Mouse (Mus musculus) mouse trophoblast stem cell (cell line): Measurements from ENCODE around the gene Eif3d.

Experiments used
- in situ Hi-C, 2 experiments: fragments of 300-500 bp; cut with MseI, MboI; formaldehyde crosslinking; loops; 2 replicates in 1 of 2; 3 replicates in 1 of 2; pipeline ENCODE4 v1.15.1; 2025

Gene Eif3d

DNA sequence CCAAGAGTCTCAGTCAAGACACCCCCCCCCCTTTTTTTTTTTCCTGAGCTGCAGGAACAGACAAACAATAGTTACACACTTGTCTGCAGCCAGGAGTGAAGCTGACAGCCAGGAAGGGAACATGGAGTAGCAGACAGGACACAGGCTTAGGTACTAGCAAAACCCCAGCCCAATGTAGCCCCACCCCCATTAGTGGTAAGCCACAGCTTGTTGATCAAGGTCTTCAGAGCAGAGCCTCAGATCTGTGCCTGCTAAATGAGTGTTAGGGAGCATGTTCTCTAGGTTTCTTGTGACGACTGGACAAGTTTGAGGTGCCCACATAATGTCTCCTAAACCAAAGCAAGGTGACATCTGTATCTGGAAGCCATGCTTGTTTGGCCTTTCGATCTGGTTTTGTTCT is 16.3 kb downstream of the Eif3d start:
- in situ Hi-C loops: no loop called here

DNA sequence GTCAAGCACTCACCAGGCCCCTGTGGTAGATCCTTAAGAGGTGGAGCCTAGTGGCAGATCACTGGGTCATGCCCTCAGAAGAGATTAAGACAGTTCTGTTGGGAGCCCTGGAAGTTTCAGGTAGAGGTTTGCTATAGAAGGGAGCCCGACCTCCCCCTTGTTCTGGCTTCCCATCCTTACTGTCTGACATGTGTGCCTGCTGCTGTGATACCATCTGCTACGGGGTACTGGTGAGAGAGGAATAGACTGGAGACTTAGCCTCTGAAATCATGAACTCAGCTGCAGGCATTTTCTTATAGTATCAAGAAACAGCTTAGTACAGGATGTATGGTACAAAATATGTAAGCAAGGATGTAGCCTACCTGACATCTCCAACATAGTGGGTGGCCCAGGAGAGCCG is 17.7 kb downstream of the Eif3d start:
- in situ Hi-C loops: no loop called here

DNA sequence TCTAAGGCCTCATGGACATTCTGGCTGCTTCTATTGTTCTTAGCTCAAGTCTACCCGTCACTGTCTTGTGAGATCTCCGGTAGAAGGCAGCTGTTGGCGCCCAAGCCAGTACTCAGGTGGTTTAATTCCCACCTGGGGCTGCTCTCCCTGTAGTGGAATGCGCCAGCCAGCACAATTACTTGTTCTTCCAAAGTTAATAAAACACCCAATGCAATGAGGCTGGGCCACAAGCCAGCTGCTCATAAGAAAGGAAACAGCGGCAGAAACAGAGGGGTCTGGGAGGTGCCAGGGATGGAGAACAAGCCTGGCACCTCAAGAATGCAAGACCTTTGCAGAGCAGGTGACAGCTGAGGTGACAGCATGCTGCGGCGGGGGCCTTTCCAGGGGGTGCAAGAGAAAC is 21.6 kb downstream of the Eif3d start:
- in situ Hi-C loops: no loop called here

DNA sequence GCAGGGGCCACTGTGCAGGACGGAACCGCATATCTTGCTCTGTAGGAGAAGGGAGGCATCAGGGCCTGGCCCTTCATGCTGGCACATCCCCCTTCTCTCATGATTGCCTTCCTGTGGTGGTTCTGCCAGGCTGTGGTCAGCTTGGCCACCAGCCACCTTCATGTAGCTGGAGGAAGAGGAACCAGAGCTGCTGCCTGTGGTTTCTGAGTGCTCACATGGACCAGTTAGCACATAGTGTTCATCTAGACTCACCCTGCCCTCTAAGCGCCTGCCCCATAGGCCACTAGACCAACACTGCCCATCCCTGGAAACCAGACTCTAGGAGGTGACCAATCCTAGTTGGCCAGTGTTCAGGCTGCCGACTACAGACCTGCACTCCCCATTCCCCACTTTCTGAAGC is 24.9 kb downstream of the Eif3d start:
- in situ Hi-C loops: no loop called here

DNA sequence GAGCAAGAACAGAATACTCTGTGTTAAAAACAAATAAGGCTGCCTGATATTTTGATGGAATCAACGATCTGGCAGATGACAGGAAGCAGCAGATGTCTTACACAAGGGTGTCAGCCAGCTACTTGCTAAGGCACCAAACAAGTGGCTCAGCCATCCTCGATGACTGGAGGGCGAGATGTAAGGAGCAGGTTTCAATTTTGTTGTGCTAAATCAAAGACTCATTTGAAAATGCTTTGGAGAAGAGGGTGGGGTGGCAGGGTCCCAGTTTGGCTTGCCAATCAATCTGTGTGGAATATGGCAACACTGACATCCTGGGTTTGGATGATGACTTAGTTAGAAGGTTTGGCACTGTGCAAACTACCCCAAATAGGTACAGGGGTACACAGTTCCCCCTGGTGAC is 29.1 kb downstream of the Eif3d start:
- in situ Hi-C loops: no loop called here

DNA sequence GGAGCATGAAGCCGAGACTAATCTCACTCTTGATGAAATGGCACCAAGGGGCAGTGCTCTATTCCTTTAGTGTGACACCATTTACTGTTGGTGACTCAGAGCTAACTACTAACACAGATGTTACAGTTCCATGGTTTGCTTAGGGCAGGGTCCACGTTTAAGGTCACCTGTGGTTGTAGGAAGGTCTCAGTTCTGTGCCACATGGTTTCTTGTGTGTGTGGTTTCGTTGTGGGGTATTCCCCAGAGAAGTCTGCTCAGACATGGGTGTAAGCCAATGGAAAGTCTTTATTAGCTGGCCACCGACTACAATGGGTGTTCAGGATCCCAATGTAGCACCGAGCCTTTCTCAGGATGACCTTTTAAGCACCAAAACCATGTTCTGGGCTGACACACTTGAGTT is 32.1 kb downstream of the Eif3d start:
- in situ Hi-C loops: no loop called here

DNA sequence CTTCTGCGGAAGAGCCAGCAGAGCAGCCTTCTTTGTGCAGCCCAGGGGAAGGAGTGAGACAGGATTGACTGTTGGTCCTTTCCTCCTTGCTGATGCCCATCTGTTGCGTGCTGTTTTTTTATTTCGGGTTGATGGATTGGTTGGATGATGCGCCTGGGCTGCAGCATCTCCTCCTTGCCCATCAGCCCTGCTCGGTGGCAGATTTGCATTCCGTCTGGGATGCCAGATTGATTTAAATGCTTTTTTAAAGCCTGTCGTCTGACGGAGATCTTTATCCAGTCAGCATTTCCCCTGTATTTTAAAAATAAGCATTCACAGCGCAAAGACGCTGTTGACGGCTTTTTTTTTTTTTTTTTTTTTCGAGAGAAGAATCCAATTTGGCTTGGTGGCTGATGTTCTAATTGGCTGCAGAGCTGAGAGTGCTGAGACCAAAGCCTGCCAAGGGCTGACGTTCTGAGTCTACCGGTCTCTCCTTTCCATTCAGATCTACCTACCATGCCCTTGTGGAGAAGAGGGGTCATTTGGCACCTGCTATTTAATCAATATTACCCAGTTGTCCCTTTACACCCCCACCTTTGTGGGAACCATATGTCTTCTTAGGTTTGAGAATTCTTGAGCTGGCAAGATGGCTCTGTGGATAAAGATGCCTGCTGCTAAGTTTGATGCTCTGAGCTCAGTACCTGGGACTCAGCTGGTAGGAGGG is 34.8 kb downstream of the Eif3d start:
- in situ Hi-C loops: no loop called here

DNA sequence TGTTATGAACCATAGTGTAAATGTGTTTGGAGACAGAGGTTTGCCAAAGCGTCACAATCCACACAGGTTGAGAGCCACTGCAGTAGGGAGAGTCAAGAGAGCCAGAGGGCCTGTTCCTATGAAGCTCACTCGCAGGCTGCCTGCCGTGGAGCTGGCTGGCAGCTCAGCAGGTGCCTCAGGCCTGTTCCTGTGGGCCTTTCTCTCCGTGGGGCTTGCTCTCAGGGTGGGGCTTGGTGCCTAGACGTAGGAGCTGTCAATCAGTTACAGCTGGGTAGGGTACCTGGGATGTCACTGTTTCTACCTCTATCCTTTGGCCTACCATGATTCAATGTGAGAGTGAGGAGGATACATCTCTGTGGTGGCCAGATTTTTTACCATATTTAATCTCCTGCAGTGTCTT is 35.6 kb downstream of the Eif3d start:
- in situ Hi-C loops: no loop called here

DNA sequence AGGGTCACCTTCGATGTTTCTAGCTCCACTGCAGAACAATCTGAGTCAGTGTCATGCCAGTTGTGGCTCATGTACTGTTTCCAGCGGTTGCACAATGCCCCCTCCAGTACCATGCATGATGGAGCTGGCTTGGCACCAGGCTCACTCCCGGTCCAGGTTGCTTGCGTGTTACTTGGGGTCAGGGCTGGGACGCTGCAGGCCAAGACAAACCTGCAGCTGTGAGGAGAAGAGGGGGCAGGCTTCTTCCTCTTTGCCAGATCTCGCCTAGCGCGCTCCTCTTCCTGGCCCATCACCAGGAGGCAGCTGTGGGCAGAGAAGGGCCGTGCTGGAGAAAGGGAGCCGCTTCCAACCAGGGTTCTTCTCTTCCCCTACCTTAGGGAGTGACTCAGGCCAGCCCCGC is 36.3 kb downstream of the Eif3d start:
- in situ Hi-C loops: no loop called here

DNA sequence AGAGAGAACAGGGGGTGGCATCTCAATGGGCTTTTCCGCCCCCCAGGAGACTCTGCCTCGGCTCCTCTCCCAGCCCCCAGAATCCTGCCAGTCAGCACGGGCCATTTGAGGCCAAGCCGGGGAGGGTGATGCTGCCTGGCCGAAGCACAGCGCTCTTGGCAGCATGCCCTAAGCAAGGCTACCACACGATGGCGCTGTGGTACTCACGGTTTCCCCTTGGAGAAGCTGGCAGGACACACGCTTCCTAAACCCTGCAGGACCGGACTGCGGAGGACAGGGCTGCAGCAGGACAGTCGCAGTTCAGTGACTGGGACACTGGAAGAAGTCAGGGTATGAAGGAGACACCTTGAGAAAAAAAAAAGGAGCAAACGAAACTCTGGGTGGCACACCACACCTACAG is 36.8 kb downstream of the Eif3d start:
- in situ Hi-C loops: no loop called here

DNA sequence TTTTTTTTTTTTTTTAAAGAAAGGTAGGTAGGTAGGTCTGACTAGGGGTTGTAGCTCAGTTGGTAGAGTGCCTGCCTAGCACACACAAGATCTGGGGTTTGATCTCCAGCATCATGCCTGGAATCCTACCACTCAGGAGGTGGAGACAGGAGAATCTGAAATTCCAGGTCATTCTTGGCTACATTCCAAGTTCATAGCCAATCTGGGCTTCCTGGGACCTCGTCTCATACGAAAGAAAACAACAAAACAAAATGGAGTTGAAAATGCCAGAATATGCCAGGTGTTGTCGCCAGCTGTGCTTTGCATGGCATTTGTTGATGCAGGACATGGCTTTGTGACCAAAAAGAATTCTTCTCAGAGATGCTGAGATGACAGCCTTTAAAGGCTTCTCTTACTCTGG is 37.4 kb downstream of the Eif3d start:
- in situ Hi-C loops: no loop called here

DNA sequence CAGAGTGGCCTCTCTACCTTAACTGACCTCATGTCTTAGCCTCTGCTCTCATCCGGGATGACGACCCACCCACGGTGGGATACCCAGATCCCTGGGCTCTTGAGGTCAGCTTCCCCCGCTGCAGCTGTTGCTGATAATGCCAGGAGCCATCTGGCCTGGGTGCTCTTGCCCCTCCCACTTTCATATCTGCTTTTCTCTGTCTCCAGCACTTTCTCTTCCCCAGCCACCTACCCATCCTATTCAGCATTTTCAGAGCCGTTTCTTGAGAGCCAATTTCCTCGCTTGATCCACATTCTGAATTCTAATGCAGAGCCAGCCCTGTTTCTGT is 39.0 kb downstream of the Eif3d start:
- in situ Hi-C loops: no loop called here

DNA sequence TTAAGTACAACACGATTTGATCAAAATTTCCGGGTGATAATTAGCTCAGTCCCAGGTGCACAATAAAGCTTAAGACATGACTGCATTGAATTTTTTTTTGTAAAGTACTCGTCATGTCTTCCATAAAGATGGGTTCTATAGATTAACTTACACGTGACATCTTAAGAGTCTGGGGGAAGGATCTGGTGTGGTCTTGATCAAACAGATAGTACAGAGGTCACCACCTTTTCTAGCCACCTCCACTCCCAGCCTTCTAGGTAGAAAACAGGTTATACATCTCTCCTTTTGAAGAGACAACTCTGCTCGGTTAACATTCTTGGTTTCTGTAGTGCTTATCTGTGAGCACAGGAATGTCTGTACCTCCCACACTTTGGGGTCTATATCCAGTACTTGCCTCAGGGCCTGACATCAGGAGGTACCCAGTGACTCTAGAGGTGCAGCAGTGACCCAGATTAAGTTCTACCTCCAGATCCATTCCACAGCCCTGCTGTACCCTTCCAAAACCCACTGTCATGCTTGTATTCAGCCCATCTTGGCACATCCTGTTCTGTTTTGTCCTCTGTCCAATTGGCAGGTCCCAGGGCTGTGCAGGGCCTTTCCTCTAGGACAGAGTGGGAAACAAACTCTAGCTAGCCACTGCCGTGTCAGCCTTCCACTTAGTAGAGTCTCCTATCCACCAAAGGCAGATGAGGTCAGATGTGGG is 39.5 kb downstream of the Eif3d start:
- in situ Hi-C loops: no loop called here

DNA sequence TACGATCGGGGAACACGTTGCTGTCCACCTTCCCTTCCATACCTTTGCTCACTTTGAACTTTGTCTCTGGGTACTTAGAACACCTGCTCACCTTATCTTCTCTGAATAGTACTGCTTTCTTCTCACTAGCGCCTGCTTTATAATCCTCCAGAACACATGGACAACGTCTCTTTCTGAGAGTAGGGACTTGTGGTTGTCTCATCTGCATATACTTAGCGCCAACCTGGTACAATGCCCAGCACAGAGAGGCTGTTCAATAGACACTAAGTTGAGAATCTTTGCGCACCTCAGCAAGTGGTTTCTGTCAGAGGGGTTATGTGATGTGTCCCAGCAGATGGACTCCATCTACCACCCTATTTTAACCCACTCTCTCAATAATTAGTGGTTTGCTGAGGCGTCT is 40.8 kb downstream of the Eif3d start:
- in situ Hi-C loops: no loop called here

DNA sequence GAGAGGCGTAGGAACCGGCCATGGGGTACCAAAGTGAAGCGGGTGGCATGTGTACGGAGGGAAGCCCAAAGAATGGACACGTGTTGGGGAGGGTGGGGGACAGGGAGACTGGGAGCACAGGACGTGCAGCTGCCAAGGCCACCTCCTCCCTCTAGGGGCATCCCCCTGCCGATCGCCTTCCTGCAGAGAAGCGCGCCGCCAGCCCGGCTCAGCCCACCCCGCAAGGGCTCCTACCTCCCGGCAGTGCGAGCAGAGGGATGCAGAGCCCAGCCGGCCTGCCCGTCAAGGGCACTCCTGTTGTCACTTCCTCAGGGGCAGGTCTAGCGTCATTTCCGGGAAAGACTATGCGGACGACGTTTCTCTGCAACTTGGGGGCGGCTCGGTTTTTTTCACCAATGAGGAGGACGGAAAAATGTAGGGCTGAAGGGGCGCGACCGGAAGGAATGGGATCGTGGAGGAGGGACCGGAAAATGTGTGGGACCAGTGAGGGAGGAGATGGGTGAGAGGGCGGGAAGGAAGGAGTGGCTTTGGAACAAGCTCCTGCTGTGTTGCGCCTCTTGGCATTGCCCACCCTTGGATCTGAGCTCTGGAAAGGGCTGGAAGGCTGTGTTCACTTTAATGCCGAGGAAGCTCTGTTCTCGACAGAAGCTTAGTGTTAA is 41.8 kb downstream of the Eif3d start, which contains the start of gene Txn2:
Gene Txn2 (minus strand): TSS at position 334 of the 659 bp plus-strand sequence.
- in situ Hi-C loops: no loop called here

DNA sequence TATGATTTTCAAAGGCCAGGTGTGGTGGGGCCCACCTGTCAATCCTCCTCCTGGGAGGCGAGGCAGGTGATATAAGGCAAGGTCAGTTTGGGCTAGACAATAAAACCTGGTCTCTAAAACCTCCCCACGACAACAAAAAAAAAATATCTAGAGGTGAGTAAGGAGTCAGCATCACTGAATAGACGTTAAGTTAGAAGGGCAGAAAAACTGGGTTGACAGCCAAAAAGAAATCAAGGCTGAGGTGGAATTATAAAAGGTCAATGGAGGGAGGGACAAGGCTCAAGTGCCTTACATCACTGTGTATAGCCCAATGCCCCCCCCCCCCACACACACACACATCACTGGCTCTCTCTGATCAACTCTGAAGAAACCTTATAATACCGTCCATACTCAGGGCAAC is 42.5 kb downstream of the Eif3d start:
- in situ Hi-C loops: no loop called here

DNA sequence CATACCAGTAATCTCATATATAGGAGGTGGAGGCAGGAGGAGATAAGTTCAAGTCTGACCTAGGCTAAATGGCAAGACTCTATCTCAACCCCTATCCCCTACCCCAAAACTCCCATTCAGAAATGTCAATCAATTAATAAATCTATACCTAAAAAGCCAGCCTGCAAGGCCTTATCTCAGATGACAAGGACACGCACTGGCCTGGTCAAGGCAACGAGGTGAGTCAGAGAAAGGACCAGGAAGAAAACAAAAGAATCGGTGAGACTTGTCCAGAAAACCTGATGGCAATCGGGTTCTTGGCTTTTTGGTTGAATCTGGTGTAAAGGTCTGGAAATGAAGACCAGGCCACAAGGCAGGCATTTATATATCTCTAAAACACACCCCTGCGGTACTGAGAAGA is 43.7 kb downstream of the Eif3d start:
- in situ Hi-C loops: no loop called here

DNA sequence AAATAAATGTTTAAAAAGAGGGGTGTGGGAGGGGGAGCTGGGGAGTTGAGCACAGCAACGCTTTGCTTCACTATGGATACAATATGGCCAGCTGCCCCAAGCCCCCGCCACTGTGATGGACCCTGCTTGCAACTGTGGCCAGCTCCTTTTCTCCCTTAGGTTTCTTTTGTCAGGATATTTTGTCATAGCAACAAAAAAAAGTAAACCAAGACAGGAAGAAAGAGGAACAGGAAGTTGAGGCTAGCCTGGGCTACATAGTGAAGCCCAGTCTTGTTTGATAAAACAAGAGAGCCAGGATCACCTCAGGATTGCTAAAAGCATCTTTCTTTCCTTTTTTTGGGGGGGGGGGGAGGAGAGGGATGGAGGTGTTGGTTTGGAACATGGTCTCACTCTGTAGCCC is 45.4 kb downstream of the Eif3d start:
- in situ Hi-C loops: no loop called here

DNA sequence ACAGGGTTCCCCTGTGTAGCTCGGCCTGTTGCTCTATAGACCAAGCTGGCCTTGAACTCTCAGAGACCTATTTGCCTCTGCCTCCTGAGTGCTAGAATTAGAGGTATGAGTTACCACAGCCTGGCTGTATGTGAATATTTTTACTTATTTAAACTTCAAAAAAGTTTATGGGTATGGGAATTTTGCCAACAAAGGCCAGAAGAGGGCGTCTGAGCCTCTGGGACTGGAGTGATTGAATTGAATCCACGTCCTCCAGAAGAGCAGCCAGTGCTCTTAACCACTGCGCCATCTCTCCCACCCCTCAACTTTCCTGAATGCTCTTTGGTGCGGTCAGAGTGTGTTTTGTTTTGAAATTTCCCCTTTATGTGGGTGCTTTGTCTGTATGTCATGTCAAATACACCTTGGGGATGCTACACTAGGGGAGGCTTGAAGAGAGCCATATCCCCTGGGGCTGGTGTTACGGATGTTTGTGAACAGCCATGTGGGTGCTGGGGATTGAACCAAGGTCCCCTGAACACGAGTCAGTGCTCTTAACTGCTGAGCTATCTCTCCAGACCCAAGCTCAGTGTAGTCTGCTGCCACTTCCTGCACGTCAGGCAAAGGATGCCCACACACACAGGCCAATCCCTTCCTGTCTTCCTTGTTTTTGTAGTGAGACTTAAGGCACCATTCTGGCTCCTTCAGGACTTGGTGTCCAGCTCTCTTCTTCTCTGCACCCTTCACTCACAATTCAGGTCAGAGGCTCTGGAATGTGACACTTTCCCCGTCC is 47.2 kb downstream of the Eif3d start:
- in situ Hi-C loops: loop anchor here in 1 of 2 experiments (5.0 kb wide), 1 partner anchor 151 kb away; no protein-coding TSS in a partner anchor

DNA sequence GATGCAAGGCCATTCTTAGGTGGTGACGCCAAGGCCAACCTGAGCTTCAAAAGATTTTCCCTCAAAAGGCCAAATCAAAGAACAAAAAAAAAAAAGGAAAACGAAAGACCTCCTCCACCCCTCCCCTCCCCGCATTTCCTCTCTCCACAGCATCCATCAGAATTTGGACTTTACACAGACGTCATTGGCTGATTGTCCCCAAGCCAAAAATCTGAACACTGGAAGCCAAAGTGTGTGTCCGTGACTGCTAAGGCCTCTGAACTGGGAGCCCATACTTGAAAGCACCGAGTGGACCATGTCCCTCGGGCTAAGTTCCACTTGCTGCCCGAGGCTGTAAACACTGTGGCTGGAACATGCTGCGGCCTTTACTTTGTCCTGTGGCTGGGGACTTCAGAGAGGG is 47.9 kb downstream of the Eif3d start:
- in situ Hi-C loops: loop anchor here in 1 of 2 experiments (5.0 kb wide), 1 partner anchor 150 kb away; no protein-coding TSS in a partner anchor

DNA sequence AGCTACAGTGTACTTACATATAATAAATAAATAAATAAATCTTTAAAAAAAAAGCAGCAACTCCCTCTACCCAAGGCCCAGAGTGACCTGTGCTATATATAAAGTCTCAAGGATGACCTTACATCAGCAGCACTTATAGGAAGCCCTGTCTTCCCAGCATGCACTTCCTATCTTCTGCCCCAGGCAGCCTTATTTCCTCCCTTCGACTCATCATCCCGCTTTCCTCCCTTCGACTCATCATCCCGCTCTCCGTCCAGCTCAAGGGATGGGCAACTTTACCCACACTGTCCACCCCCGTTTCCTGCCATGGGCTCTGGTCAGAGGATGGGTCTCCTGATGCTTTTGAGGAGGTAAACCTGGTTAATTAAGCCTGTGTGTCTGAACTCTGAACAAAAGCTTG is 49.0 kb downstream of the Eif3d start:
- in situ Hi-C loops: loop anchor here in 1 of 2 experiments (5.0 kb wide), 1 partner anchor 149 kb away; no protein-coding TSS in a partner anchor
